Mouse (Mus musculus) right cerebral cortex, postnatal 25 days (tissue): Measurements from ENCODE around the gene R3hcc1l.

Source experiments
- DNase-seq: peaks from one replicate; pipeline ENCODE4 v3.0.0; 2022

R3hcc1l gene

DNA sequence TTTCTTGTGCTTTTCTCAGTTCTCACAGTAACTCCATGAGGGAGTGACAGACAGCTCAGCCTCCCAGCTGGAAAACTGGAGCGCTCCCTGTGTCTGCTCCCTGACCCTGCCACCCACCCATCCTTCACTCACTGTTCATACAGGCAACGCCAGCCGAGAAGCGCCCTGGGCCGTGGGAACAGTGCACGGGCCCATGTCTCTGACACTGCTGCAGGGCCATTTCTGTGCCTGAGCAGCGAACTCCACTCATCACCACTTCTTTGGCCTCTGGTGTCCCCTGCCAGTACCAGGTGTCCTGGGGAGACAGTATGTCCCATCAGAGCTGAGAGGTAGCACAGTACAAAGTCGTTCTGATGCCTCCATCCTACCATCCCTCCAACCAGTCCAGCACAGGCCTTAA, 83.5 kb downstream of the R3hcc1l start:
- DNase-seq, result no peak

DNA sequence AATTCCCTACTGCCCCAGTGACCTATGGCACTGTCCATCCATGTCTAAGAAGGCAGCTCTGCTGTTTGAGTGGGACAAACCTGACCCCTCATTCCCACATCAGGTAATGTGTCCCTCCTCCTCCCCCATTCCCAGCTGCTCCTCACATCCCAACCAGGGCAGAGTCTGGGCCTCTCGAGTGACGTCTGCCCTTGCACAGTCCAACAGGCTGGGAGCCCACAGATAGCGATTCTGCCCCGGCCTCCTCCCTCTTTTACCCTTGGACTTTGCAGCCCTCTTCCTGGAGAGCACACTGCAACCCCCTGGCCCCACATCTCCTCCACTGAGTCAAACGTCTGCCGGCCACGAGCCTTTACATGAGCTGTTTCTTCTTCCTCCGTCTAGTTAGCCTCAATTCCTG, 84.0 kb downstream of the R3hcc1l start:
- DNase-seq, result no peak

DNA sequence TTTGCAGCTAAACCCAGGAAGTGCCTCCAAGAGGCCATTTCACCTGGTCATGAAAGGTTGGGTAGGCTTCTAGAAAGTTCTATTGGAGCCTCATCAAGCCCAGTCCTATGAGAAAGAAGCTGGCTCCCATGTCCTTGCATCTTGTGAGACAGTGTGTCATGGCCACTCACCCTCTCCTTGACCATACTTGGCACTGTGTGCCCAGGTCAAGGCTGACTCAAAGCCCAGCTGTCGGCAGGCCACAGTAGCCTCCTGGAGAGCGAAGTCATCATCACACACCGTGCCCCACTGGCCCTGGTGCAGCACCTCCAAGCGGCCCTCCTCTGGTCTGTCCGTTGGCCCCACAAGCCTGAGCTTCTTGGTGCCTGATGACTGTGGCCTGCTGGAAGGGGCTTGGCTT, 89.5 kb downstream of the R3hcc1l start:
- DNase-seq, result no peak

DNA sequence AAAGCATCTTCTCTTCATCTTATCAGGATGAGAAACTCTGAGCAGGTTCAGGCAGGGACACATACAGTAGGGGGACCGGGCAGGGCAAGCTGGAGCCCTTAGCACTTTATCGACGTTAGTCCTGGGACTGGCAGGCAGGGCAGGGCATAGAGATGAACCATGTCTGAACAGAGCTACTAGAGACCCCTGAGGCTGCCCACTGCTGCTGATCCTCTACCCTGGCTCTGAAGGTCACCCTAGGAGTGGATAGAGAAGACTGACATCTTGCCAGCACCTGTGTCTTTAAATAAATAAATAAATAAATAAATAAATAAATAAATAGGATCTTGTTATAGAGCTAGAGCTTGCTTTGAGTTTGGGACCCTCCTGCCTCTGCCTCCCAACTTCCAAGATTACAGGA, 91.2 kb downstream of the R3hcc1l start:
- no peak for DNase-seq

DNA sequence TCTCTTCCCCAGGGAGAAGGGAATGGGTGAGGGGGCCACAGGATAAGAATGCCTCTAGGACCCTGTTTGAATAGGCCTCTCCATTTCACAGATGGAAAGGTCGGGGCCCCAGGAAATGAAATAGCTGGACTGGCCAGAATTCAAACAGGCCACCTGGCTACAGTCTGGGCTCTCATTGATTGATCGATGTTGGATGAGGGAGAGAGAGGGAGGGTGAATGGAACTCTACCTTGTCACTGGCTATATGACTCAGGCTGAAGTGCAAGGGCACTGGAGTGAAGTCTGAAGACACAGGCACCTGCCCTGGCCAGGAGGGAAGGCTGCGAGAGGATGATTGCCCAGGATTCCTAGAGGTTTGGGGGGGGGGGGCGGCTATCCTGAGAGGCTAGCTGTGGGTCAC, 93.2 kb downstream of the R3hcc1l start:
- DNase-seq, result no peak

DNA sequence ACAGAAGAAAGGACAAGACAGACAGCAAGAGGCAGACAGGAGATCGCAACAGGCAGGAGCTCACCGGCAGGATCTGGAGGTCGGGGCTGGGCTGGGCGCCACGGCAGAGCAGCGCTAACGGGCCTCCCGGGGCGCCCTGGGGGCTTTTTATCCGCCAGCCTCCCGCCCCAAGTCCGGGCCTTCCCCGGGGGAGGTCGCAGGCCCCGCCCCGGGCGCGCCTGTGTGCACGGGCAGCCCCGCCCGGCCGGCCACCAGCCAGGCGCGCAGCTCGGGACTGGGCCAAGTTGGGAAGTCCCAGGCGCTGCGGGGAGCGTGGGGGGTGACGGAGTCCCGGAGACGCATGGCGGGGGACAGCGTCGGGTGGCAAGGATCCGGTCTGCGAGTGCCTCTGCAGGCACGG, 94.1 kb downstream of the R3hcc1l start, which contains the start of gene Loxl4:
TSS of gene Loxl4 (minus strand) at position 160 of the 400 bp plus-strand sequence.
- DNase-seq, result no peak

DNA sequence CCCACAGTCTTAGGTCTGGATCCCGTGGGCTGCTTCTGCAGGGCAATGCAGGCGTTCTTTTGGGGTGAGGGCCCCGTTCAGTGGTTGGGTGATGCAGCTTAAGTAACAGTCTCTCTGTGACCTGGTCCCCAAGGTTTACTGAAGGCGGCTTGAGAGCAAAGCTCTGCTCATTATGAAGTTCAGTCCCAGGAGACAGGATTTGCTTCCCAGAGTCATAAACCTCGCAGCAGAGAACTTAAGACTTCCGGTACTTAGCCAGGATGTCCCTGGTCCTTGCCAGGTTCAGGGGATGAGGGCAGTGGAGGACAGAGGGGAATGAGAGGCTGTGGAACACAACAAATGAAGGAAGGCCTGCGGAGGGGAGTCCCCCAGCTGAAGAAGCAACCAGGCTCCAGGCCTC, 94.6 kb downstream of the R3hcc1l start:
- no peak for DNase-seq

DNA sequence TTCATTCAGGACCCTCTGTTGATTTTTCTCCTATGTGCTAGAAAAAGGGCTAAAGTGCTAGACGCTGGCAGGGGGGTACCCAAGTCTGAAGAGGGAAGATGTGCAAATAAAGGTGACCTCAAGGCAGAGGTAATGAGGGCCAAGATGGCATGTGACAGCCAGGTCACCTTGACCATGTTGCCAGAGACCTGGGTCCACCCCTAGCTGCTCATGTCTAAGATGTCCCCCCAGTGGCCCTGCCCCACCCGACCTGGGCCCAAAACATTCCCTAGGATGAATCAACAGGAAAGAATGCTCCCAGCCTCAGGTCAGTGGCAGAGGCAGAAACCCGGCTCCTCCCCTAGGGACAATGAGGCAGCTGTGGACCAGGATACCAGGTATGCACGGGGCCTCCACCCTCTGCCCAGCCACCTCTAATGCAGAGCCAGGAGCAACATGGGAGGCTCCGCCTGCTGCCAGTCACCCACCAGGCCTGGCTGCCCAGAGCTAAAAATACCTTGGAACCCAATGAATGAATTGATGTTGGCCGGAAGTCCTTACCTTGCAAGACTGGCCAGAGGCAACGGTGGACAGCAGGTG, 95.2 kb downstream of the R3hcc1l start:
- no peak for DNase-seq

DNA sequence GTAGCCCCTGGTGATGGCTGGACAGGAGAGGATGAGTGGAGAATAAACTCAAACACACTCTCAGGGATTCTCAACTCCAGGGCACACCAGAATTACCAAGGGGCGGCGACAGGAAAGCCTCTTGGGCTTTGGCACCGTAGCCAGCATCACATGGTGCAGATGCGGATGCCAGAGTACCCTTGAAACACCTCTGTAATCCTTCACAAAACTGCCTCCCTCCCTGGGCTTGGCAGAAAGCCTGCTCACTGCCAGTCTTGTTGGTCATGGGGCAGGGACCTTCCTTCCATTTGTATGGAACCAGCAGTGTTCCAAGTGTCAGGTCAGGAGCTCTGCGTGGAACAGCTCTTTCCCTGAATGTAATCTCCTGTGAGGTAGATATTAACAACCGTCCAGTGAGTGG, 109.5 kb downstream of the R3hcc1l start:
- DNase-seq, result no peak

DNA sequence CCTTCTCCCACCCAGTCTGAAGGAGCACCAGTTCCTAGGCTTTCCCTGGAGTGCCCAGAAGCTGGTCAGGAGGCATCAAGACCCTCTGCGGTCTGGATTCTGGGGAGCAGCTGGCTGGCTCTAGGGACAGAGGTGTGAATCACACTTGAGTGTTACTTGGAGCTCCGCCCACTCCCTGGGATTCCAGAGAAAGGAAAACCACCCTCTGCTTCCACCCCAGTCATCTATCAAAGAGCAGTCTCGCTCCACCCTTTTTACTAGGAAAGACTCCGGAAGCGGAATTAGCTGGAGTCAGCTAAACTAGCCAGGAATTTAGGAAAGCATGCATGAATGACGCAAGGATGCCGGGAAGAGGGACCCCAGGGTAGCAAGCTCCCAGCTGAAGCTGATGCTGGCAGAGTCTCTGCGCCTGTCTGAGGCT, 113.0 kb downstream of the R3hcc1l start:
- DNase-seq, result no peak

DNA sequence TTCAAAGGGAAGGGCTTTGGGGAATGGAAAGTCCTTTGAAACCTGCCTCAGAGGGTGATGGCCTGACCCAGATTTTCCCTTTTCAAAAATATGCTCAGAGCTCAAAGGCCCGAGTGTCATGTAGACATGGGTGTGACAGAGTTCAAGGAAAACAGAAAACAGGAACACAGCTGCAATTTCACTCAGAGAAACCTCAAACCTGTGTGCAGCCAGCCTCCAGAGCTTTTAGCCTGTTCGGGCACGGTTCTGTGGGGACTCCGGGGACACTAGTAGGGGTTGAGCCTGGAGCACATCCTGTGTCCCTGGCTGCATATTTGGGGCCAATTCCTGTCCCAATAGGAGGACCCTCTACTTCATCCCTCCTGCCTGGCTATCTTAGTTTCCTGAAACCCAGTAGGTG, 113.7 kb downstream of the R3hcc1l start:
- no peak for DNase-seq

DNA sequence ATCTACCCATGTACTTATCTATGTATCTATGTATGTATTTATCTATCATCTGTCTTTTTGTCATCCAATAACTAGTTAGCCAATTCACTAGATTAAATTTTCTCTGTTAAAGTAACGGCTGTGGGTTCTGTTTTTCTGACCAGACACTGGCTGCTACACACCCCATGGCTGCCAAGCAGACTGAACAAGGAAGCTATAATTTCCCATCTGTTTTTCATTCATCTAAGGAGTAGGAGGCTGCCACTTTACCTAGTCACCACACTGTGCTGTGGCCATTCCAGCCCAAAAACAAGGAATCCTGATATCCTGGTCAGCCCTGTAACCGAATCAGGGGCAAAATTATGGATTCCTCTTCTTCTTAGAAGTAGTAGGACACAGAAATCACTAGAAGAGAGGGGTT, 115.1 kb downstream of the R3hcc1l start:
- no peak for DNase-seq

DNA sequence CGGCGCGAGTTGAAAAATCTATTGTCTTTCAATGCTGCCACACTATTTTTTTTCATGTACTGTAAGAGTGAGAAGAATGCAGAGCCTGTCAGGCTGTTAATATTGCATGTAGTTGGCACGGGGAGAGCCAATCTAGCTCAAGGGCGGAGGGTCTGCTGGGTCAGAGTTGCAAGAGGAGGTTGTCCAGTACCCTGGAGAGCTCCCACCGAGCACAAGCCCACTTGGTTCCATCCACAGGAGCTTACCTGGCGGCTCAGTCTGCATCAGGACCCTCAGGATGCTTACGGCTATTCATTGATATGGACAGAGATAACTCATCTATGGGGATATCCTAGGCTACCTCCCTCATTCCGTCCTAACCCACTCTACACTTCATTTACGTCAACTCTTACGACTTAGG, 118.1 kb downstream of the R3hcc1l start:
- no peak for DNase-seq

DNA sequence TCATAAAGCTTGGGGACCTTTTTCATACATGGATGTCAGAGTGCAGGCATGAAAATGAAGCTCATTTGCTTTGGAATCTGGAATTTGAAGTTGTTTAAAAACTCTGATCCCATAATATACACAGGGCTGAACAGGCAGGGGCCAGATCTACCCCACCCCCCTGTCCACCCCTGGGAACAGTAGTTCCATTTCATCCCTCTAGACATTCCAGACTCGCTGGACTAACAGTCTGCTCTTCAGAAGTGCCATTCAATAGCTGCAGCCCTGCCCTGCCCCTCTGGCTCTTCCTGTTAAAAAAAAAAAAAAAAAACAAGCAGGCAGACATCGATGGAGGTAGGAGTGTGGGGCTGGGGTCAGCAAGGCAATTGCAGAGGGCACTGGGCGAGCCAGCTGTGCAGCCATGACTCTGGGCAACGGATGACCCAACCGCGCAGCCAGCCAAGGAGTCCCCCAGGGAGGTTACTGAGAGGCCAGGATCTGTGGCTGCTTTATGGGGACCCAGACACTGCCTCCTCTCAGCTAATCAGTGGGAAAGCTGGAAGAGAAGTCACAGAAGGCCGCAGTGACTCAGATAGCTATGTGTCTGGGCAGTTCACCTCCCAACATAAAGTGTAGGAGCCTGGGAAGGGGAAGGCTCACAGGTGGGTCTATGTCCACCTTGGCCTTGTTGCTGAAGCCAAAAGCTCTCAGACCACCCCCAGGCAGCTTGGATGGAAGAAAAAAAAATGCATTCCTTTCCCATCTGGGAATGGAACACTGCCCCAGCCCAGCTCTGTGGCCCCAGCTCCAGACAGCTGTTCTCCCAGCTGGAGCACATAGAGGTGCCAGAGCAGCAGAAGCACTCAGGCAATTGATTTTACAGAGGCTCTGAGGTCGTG, 120.3 kb downstream of the R3hcc1l start:
- DNase-seq, result no peak

DNA sequence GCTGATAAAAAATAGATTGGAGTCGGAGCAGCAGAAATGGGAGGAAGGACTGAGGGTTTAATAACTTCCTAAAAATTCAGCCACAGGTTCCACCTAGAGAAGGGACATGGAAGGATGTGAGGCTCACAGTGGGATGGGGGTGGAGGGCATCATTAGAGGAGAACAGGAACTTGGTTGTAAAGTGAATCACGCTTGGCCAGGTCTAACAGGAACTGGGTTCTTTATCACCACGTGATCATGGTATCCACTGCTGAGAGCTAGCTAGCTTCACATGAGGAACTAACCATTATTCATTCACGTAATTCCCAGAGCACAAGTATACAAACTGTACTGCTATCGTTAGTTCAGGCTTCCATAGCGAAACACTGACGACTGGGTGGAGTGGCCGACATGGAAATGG, 121.0 kb downstream of the R3hcc1l start:
- DNase-seq, result no peak

DNA sequence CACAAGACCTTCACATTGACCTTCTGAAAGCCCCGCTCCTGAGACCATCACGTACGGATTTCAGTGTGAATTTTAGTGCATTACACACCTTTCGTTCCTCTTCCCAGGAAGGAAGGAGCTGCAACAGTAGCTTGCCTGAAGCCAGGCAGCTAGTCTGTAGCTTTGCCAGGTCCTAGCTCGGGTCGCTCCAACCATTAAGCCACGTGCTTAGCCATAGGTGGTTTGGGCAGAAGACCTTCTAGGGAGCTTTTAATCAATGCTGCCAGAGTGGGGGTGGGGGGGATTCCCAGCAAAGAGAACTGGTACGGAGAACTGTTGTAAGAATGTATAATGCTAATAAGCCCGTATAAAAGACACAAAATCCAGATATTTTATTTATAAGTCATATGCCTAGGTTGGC, 121.7 kb downstream of the R3hcc1l start:
- no peak for DNase-seq
